Mouse (Mus musculus) c-Kit-positive CD71-positive TER-119-negative erythroid progenitor cells, embryonic 14.5 days (primary cell): ENCODE measurements around the gene Tmcc1.

Source experiments
- DNase-seq: peaks from one replicate; pipeline ENCODE4 v3.0.0-alpha.2; 2013; ENCODE audit warnings: low read depth

The Tmcc1 gene

DNA sequence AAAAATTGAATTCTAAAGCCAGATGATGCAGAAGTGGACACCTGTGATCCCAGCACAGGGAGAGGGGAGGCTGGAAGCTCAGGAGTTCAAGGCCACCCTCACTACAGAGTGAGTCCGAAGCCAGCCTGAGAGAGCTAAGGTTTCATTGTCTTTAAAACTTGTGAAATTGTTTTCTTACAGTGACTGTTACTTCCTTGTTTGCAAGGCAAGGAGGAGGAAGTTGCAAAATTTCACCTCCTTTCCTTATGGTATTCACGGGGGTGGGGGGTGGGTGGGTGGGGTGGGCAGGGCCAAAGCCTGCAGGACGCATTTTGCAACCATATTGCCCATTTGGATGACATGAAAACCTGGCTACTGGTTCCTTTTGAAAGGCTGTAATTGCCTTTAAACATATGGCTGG, 179.6 kb downstream of the Tmcc1 start:
- no peak for DNase-seq

DNA sequence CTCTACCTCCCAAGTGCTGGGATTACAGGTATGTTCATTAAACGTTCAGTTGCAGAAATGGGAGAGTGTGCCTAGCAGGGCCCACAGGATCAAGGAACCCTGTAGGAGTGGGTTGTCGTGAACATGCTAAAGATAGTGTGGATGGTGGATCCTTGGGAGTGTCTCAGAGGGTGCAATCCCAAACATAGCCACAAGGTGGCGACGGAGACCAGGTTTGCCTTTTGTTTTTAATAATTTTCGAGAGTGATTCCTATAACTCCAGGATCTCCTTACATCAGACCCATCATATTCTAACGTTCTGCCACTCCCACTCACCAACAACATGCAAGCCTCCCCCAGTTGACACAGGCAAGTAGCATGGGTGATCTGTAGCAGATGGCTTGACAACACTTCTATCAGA, 182.7 kb downstream of the Tmcc1 start:
- peak; percentile 67 for DNase-seq

DNA sequence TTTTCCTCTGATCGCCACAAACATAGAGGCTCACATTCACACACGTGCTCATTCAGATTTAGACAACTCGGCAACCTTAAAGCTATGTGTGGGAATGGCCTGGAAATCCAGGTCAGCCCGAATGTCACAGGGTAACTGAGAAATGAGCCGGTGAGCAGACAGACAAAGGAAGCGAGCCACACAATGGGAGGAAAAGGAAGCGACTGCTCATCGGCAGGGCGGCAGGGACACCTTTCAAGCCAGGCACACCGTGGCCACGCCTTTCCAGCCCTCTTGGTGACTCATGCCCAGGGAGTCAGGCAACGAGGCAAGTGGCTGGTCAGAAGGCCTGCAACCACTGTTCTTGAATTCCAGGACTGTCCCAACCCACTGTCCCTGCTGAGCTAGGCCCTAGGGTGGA, 183.9 kb downstream of the Tmcc1 start:
- DNase-seq = no peak

DNA sequence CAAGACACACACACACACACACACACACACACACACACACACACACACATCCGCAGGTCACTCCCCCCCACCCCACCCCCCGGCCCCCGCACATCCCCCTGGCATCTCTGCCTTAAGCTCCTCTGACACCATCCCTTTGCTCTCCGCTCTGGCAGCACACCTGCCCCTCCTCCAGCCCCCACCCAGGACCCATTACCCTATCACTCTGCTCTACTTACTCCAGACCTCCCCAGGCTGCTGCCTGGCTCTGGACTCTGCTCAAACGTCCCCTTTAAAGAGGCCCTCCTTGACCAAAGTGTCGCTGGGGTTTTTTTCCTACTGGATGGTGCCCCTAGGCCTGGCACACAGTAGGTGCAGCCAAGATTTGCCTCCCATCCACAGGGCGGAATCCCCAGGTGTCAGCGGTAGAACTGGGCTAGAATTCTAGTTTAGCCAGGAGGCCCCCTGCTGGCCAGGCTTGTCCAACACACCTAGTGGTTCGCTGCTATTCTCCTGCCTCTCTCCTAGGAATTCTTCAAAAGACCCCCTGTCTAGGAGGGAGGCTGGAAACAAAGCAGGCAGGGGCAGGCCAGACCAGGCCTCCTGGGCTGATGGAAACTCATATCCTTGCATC, 185.6 kb downstream of the Tmcc1 start:
- DNase-seq = no peak

DNA sequence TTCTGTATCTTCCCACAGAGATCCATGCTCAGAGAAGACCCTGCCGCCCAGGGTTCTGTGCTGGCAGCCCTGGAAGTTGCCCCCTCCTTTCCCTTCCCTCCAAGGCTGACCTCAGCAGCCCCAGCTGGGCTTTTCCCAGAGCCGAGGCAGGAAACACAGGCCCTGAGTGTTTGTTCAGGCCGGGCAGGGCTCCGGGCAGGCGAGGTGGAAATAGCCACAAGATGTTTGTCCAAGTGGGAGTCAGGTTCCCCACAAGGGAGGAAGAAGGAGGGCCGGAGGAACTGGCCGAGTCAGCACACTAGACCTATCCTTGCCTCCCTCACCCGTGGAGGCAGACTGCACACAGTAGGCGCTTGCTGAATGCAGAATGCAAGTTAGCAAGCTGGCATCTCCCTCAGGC, 186.6 kb downstream of the Tmcc1 start:
- DNase-seq = no peak

GRCm38 (mm10) chr6:116005959-116006288, 187.4 kb downstream of the Tmcc1 start:
- no peak for DNase-seq

GRCm38 (mm10) chr6:116005275-116005958, 187.9 kb downstream of the Tmcc1 start:
- DNase-seq = no peak

- DNase-seq = no peak
These were observed 188.6 kb downstream of the Tmcc1 start for GRCm38 (mm10) chr6:116004716-116005115.

DNA sequence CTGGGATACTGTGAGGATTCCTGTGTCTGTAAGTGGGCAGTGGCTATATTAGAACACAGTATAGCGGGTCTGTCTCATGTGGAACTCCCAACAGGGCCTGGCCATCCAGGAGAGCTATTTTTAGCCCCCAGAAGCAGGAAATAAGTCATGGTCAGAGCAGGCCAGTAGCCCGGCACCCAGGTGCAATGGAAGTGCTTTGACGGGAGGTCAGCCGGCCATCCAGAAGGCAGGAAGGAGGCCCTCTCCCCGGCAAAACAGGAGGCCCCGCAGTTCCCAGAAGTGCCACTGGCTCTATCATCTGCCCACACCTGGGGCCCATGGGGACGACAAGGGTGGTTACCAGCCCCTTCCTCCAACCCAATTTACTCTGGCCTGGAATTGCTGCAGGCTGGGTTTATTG, 189.2 kb downstream of the Tmcc1 start:
- DNase-seq = no peak

DNA sequence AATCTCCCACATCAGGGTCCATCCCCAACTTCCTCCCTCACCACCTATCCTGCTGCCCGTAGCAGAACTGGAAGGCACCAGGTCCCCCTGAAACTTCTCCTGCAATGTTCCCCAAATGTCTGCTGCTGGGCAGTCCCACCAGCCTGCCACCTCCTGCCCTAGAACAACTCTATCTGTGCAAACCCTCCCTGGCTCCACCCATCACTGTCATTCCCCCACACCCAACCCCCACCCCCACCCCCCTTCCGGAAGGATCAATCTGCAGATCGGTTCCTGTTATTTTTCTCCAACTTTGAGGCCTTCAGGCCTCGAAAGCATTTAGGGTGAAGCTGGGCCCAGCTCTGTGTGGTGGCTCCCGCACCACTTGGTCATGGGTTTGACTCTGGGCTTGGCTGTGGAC, 189.8 kb downstream of the Tmcc1 start:
- DNase-seq = no peak

- no peak for DNase-seq
These were observed 190.8 kb downstream of the Tmcc1 start for GRCm38 (mm10) chr6:116002311-116003104.

DNA sequence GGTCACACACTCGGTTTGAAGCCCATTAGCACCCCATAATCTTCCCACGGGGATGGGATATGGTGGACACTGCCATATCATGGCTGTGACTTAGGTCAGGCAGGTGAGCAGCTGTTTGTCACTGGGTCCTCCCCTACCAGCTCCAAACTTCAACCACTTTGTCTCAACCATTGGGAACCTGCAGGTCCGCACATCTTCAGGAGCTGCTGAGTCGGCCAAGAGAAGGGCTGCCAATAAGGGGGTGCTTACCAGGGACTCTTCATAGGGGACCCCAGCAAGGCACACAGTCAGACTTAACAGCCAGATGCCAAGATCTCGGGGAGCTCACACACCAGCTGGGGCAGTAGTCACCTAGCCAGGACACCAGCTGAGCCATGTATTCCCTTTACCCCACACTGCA, 192.4 kb downstream of the Tmcc1 start:
- no peak for DNase-seq

- no peak for DNase-seq
These were observed 194.1 kb downstream of the Tmcc1 start for GRCm38 (mm10) chr6:115999227-115999626.

DNA sequence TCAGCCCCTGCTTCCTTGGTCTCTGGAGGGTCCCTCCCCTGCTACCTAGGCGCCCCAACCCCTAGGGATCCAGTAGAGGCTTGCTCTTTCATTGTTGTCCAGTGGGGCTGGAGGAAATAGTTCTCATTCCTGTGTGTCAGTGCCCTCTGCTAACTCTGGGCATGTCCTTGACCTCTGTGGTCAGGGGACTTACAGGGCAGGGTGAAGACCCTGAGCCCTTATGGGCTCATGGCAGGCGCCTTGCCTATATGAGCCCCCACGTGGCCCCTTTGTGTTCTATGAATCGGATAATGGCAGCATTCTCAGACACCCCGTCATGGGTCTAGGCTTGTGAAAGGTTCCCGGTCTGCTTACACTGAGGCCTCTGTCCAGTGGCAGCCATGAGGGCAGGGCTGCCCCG, 194.5 kb downstream of the Tmcc1 start:
- no peak for DNase-seq

- DNase-seq = no peak
These were observed 195.5 kb downstream of the Tmcc1 start for GRCm38 (mm10) chr6:115997726-115998311.

GRCm38 (mm10) chr6:115996171-115996851, 197.0 kb downstream of the Tmcc1 start:
- DNase-seq = no peak

DNA sequence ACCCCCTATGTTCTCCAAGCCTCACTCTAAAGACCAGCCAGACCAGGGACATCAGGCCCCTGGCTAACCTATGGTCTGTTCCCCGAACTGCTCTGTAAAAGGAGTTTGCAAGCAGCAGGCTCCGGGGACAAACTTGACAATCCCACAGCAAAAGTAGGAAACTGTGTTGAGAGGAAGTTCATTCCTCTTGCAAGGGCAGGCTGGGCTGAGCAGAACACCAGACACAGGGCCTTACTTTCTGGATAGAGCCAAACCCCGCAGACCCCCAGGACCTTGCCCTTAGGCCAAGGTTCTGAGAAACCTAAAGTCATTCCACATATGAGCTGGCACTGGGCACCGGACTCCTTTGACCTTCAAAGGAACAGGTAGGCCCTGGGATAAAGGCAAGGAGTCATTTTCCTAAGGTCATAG, 197.8 kb downstream of the Tmcc1 start:
- DNase-seq = no peak

GRCm38 (mm10) chr6:115994877-115995520, 198.3 kb downstream of the Tmcc1 start, which contains the start of gene Plxnd1:
Gene Plxnd1 (minus strand): TSS chr6:115995005.
- DNase-seq = peak; percentile 65

DNA sequence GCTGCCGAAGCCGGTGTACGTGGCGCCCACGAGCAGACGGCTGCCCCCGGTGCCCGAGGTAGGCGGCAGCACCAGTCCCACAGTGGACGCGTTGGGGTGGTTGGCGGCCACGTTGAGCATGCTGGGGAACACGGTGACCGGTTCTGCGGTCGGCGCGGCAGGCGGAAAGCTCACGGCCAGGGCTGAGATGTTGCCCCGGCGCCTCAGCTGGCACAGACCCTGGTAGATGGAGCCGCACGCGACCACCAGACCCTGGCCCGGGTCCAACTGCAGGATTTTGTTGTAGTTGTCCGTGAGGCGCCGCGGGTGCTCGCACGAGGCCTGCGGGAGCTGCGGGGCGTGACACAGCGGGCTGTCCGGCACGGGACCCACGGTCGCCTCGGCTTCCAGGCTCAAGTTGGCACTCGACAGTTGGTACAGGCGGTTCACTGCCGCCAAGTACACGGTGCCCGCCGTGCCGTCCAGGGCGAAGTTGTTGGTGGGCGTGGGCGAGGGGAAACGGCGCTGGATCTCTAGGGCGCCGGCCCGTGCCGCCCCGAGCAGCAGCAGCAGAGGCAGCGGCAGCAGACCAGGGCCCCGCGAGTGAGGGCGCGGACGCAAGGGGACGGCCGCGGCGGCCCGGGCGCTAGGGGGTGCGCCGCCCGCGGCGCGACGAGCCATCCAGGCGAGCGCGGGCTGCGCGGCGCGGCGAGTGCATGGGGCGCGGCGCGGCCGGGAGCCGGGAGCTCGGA, 199.0 kb downstream of the Tmcc1 start:
- DNase-seq = no peak

DNA sequence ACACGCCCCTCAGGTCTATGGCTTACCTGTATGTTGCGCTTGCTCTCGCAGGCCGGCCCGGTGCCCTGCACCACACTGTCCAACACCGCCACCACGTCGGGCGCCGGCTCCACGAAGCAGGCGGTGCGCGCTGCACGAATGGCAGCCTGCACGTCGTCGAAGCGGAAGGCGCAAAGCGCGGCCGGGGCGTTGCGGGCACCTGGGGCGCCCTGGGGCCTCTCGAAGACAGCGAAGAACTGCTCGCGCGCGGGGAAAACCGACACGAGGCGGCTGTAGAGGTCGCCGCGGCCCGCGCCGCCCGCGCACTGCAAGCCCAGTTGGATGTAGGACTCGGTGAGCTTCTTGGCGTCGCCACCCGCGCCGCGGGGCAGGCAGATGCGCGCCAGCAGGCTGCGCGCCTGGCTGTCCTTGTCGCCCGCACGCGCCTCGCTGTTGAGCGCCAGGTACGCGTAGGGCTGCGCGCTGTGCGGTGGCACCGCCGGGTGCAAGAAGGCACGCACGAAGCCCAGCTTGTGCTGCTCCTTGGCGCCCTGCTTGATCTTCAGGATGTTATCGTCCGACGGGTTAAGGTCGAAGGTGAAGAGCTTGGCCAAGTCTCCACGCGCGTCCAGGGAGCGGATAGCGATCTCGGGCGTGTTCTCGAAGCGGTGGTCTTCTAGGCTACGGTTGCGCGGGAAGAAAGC, 199.7 kb downstream of the Tmcc1 start:
- DNase-seq = no peak

DNA sequence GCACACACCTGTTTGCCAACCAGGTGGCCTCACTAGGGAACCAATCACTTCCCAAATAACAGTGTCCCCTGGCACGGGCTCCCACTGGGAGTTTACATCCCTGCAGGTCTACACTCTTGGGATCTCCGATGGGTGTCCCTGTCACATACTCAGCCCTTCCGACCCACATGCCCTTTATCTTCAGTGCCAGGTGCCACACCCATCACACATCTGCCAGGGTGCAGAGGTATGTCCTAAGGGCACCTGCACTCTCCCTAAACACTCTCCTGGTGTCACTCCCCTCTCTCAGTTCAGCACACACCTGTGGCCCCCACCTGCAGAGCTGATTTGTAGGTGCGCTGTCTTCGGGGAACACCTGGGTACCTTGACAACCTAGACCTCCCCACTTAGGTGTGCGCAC, 200.3 kb downstream of the Tmcc1 start:
- DNase-seq = no peak
